Mouse (Mus musculus): ENCODE data around the gene Mcrip2.

DNA sequence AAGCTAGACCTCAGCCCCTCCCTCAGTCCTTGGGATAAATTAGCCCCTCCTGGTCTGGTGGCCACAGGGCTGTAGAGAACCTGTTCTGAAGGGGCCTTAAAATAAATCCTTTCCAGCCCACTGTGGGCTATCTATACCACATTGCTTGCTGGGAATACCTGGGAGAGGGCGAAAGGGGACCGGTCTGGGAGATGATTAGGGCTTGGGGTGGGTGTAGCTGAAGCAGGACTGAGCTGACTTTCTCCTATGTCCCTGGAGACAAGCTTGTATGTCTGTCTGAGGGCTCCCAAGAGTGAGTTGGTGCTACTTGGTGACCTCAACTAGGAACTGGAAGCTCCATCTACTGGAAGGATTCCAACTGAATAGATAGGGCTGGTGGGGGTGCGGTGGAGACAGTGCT lies 8.5 kb upstream of the Mcrip2 start:
- TF ChIP-seq CTCF (IDR thresholded peaks at IDR 0.05; ENCODE audit: low read depth) (no peak), EP300 (IDR thresholded peaks at IDR 0.05; ENCODE audit: low read depth) (no peak)

Measured in heart, postnatal 0 days (tissue).